Mouse (Mus musculus): Measurements from ENCODE around the gene Olfr372.
"Not testable (repeated sequence)": the region's sequence is repeated elsewhere in the genome, so short reads cannot be mapped to it uniquely, and the experiment has no call there.

The Olfr372 gene

DNA sequence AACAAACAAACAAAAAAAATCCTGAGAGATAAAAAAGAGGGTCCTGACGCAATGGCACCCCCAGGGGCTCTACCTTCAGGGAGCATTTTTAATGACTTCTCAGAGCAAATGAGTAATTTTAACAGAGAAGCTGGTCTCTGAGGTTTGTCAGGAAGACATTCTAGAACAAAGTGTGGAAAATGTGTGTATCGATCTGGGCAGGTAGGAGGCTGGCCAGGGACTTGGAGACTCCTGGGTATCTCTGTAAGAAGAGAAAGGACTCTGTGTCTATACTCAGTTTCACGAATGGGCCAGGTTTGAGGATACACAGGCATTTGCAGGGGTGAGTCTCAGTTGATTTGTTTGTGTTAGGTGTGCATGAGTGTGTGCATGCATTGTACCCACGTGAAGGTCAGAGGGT lies at the start of gene Olfr372:
Gene Olfr372 (plus strand): TSS at position 301 of the 400 bp plus-strand sequence.
- not testable (repeated sequence) for DNase-seq

DNA sequence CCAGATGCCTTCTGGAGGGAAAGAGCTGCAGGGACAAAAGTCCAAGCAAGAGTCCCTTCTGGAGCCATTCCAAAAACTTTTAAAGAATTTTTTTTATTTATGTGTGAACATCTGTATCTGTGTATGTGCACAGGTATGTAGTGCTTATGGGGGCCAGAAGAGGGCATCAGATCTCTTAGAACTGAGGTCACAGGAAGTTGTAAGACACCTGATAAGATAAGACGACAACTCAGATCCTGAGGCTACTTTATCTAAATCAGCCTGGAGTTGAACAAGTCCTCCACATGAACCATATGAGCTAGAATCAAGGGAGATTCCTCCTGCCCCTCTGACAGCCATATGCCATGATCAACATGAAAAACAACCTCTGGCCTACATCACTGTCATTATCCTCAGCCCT lies 41.6 kb upstream of the Olfr372 start:
- no peak for DNase-seq

DNA sequence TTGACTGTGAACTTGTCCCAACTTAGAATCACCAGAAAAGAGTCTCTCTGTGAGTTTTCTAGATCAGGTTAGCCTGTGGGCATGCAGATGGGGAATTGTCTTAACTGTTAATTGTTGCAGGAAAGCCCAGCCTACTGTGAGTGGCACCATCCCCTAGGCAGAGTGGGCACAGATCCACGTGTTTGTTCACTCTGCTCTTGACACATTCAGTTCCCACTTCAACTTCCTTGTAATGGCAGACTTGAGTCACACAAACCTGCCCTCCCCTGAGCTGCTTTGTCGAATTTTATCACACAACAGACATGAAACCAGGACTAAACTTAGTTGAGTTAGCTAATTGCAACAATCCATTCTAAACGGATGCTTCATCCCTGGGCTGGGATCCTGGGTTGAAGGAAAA lies 40.8 kb upstream of the Olfr372 start:
- no peak for DNase-seq

DNA sequence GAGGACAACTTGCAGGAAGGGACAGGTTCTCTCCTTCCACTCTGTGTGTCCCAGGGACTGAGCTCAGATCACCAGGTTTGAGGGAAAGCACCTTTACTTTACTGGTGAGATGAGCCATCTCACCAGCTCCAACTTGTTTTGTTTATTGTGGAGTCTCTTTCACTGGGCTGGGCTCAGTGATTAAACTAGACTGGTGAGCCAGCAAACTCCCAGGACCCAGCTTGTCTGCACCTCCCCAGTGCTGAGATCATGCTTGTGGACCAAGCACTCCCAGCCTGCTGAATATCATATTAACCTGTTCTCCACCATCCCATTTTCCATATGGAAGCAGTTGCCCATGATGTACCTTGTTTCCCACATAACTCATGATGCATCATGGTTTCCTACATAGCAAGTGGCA lies 38.1 kb upstream of the Olfr372 start:
- DNase-seq: no peak

DNA sequence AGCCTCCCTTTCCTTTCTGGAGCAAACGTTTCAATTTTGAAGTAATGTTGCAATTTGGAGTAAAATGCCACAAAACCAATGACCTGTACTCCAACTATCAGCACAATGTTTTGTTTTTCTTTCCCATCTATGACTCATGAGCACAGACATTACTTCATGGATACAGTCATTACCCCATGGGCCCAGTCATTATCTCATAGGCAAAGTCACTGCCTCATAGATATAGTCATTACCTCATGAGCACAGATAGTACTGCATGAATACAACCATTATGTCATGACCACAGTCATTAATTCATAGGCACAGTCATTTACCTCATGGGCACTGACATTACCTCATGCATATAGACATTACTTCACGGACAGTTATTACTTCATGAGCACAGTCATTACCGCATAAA lies 35.1 kb upstream of the Olfr372 start:
- DNase-seq: no peak

GRCm38 (mm10) chr8:72006763-72007162 lies 34.3 kb upstream of the Olfr372 start:
- no peak for DNase-seq

- DNase-seq: no peak
Observed at GRCm38 (mm10) chr8:72008134-72008641, 32.8 kb upstream of the Olfr372 start.

DNA sequence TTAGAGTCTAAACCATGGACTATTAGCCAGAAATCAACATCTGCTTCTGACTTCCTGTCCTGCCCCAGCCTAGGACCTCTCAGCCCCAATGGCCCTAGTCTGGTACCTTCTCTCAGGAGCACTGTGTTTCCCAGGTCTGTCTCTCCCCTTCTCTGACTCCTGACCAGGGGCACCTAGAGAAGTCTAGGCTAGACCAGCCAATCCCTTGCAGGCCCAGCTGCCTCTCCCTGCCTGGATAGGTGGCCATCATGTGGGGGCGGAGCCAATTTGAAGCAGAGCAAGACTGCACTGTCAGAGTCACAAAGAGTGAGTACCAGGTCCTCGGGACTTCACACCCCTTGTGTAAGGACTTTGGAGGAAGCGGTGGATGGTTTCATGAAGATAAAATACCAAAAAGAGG lies 31.5 kb upstream of the Olfr372 start, which contains the start of gene Cyp4f18:
Gene Cyp4f18 (minus strand): TSS at position 154 of the 400 bp plus-strand sequence.
- peak; percentile 28 for DNase-seq

DNA sequence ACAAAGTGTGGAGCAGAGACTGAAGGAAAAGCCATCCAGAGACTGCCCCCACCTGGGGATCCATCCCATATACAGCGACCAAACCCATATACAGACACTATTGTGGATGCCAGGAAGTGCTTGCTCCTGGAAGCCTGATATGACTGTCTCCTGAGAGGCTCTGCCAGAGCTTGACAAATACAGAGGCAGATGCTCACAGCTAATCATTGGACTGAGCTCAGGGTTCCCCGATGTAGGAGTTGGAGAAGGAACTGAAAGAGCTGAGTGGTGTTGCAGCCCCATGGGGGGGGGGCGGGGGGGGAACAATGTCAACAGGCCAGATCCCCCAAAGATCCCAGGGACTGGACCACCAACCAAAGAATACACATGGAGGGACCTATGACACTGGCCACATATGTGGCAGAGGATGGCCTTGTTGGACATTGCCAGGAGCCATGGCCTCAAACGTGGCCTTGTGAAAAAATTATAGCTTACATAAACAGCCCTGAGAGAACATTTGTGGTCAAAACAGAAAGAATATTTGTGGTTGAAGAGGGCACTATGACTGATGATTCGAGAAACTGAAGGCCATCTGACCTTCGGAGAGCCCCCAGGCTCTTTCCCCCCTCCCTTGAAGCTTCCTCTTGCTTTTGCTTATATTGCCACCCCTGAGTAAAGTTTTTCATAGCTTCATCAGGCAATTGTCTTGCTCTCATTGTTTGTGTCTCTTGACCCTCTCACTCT lies 27.4 kb upstream of the Olfr372 start:
- not testable (repeated sequence) for DNase-seq

GRCm38 (mm10) chr8:72017339-72017738 lies 23.7 kb upstream of the Olfr372 start:
- DNase-seq: not testable (repeated sequence)

GRCm38 (mm10) chr8:72018141-72018540 lies 22.9 kb upstream of the Olfr372 start:
- no peak for DNase-seq

GRCm38 (mm10) chr8:72019022-72019421 lies 22.0 kb upstream of the Olfr372 start:
- DNase-seq: not testable (repeated sequence)

- no peak for DNase-seq
Observed at GRCm38 (mm10) chr8:72019816-72020215, 21.2 kb upstream of the Olfr372 start.

DNA sequence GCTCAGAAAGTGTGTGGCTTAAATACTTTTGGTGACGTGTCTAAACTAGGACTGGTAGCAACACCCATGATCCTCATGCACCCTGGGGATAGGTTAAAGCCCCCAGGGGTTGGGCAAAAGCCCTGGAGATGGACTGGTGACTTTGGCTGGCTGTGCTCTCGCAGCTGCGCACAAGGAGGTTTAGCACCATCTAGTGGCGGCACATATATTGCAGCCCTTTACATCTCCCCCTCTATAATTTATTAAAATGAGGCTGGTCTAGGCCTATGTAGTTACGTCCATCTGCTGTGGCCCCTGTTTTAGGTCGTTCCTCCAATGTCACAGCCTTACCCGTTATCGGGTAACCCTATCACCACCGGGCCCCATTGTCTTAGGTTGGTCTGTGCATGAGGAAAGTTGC lies 16.1 kb upstream of the Olfr372 start:
- peak; percentile 68 for DNase-seq

DNA sequence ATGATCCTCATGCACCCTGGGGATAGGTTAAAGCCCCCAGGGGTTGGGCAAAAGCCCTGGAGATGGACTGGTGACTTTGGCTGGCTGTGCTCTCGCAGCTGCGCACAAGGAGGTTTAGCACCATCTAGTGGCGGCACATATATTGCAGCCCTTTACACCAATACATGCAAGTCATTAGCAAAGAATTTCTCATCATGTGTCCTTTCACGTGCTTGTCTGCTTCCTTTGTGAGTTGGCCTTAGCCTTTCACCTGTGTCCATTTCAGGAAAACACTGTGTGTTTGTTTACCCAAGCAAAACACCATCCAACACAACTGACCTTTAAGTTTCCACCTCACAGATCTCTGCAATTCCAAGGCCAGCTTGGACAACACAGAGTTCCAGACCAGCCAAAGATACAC lies 8.1 kb upstream of the Olfr372 start:
- DNase-seq: peak; percentile 77

DNA sequence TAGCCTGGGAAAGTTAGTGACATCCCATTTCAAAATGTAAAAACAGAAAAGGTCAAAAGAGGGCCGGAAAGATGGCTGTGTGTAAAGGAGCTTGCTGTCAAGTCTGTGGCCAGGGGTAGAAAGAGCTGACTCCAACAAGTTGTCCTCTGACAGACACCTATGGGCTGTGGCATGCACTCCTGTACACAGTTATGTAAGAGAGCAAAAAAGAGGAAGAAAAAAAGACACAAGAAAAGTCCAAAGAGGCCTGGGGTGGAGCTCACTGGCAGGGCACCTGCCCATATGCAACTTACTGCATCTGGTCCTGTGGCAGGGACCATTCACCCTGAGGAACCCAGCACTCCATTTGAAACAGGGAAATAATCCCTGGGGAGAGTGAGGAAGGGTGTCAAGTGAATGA lies 1.5 kb downstream of the Olfr372 start:
- DNase-seq: no peak

GRCm38 (mm10) chr8:72054633-72055032 lies 13.6 kb downstream of the Olfr372 start:
- DNase-seq: not testable (repeated sequence)

DNA sequence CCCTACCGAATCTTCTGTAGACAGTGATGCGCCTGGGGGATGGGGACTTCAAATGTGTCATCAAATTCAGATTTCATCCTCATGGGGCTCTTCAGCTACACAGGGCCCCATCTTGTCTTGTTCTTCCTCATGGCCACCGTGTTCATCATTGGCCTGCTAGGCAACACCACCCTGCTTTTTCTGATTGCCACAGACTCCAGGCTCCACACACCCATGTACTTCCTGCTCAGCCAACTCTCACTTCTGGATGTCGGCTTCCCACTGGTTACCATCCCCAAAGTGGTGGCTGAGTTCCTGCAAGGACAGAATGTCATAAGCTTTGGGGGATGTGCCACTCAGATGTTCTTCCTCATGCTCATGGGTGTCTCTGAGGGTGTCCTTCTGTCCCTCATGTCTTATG lies 16.6 kb downstream of the Olfr372 start:
- not testable (repeated sequence) for DNase-seq

DNA sequence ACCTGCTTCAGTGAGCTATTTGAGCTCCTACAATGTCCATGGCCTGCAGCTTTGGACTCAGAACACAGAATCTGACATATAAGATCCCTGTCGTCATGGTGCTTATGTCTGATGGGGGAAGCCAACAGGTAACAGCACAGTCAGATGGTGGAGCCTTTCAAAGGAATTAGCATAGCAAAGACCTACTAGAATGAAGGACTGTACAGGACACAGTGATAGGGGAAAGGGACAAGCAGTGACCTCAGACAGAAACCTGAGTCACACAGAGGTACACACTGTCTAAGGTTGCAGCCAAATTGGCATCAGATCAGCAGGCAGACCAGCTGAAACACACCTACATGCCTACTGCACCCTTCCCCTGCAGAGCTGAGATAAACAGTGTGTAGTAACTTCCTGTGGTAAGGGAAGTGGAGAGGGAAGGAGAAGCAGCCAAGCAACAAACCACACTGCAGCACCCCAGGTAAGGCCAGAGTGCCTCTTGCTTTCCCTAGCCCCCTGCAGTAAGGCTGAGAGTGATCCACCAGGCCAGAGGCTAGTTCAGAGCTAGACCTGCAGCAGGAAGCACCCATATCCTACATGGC lies 25.9 kb downstream of the Olfr372 start:
- DNase-seq: not testable (repeated sequence)

DNA sequence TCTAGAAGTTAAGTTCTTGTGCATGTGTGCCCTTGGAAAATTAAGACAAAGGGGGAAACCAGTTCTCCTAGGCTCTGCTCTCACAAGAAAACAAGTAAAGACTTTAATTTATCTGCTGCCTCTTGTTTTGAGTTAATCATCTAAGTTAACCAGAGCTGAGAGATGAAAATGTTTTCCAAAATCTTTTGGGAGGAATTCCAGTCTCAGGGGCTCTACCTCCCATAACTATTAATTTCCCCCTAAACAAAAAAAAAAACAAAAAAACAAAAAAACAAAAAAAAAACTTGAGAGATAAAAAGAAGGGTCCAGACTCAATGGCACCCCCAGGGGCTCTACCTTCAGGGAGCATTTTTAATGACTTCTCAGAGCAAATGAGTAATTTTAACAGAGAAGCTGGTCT lies 41.9 kb downstream of the Olfr372 start, which contains the start of gene Olfr373:
Gene Olfr373 (plus strand): TSS at position 301 of the 400 bp plus-strand sequence.
- DNase-seq: not testable (repeated sequence)

DNA sequence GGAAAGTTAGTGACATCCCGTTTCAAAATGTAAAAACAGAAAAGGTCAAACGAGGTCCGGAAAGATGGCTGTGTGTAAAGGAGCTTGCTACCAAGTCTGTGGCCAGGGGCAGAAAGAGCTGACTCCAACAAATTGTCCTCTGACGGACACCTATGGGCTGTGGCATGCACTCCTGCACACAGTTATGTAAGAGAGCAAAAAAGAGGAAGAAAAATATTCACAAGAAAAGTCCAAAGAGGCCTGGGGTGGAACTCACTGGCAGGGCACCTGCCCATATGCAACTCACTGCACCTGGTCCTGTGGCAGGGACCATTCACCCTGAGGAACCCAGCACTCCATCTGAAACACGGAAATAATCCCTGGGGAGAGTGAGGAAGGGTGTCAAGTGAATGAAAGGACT lies 43.7 kb downstream of the Olfr372 start:
- DNase-seq: no peak

DNA sequence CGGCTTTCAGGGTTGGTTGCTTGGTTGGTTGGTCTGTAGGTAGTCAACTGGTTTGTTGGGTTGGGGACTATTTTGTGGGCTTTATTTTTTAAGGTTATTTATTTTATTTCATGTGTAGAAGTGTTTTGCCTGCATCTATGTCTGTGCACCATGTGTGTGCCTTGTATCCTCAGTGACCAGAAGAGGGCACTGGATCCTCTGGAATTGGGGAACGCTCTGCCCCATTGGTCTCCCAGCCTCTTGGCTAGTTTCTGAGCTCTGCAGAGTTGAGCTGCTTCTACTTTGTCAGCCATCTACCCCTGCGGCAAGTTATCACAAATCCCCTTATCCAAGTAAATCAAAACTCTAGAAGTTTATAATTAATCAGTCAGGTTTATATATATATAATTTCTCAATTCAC lies 46.6 kb downstream of the Olfr372 start:
- not testable (repeated sequence) for DNase-seq

DNA sequence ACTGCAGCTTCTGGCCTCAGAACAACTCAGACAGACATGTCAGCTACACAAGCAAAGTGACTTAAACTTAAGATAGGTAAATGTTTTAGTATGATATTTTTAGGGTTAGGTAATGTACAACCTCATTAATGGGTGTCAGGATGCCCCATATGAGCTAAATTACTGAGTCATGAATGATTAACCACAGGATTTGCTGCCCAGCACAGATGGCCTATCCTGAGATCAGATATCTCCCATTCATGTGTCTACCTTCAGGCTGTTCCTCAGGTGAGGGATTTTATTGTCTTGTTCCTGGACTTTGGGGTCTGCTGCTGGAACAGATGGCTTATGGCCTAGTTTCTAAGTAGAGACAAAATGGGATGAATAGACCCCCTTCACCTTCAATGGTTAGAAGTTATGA lies 55.7 kb downstream of the Olfr372 start:
- not testable (repeated sequence) for DNase-seq

All from thymus, postnatal 4 days (tissue).